Mouse (Mus musculus): ENCODE measurements around the gene Rasgrf2. TPM values are rescaled to one million over a fixed set of nuclear protein-coding genes. Genes with fewer than 3 reads are reported as not detected.

Rasgrf2 gene
- total RNA-seq, 2 experiments from 2014 or later = not detected

DNA sequence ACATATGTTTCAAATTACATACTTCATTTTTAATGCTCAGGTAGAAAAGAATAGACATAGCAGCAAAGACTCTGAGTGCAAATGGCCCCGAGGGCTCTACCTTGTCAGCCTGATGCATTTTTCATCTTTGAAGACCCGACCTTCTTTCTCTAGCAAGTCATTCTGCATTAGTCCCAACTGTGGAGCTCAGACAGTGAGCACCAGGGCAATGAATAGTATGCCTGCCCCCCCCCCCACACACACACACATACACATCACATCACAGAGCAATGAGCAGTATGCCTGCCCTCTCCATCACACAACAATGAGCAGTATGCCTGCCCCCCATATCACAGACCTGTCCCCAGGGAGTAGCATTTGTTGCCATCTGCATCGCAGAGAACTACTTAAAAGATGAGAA, 80.2 kb downstream of the Rasgrf2 start:
- no peak for ATAC-seq (replicated peaks; ENCODE audit: low FRiP score, poor library complexity, severe bottlenecking)

DNA sequence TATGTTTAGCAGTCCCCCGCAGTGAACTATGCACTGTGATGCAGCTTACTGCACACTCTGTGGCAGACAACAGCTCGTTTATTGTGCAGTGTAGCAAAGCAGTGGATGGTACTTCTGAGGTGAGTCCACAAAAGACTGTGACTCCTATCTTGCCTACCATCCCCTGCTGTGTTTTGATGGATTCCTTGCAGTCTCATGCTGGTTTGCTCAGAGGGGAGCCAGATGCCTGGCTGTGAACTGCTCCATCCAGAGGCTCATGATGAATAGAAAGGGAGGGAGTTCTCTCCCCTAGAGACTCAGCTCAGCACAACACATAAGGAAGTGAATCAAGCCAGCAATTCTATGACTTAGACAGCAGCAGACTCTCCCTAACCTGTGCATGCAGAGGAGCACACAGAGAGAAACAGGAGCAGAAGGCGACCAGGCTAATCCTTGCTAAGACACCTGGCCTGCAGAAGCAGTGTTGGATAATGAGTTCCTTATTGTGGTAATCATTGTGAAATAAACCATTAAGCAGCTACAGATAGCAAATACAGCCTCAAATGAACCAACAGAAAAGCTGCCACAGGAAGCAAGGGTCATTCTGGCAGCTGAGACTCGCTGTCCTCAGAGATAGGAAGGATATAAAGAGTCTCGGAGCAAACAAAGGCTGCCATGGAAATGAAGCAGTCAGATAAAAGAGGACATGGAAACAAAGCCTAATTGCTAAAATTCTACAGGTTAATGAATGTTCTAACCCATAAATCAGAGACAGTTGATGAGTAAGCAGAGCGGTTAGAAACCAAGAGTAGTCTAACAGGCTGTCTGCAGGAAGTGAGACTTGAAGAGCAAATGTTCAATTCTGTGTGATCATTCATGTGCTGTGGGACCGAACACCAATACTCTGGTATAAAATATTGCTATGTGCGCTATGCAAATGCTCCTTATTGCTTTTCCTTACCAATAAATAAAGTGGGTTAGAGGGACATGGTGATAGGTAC, 89.6 kb downstream of the Rasgrf2 start:
- no peak for ATAC-seq (replicated peaks; ENCODE audit: low FRiP score, poor library complexity, severe bottlenecking)

- no peak for ATAC-seq (replicated peaks; ENCODE audit: low FRiP score, poor library complexity, severe bottlenecking)
These were observed 100.9 kb downstream of the Rasgrf2 start for GRCm38 (mm10) chr13:92030364-92031057.

GRCm38 (mm10) chr13:92029666-92030065, 101.8 kb downstream of the Rasgrf2 start:
- no peak for ATAC-seq (replicated peaks; ENCODE audit: low FRiP score, poor library complexity, severe bottlenecking)

GRCm38 (mm10) chr13:92027951-92028350, 103.5 kb downstream of the Rasgrf2 start:
- no peak for ATAC-seq (replicated peaks; ENCODE audit: low FRiP score, poor library complexity, severe bottlenecking)

GRCm38 (mm10) chr13:92026651-92027050, 104.8 kb downstream of the Rasgrf2 start:
- ATAC-seq (replicated peaks; ENCODE audit: low FRiP score, poor library complexity, severe bottlenecking) = no peak

DNA sequence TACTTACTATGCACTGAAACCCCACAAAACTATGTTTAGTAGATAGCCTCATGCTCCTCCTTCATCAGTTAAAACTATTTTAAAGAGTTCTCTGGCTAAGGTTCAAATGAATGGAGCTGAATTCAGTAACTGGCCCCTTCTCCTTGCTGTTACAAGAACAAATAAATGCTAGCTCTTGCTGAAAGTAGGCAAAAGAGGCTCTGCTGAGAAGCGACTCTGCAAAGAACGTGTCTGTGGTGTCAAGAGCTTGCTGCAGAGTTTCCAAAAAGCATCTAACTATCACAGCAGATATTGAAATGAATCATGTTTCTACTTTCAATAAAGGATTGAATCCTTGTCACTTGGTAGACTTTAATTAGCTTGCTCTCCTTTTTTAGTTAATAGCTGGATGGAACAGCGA, 106.3 kb downstream of the Rasgrf2 start:
- ATAC-seq (replicated peaks; ENCODE audit: low FRiP score, poor library complexity, severe bottlenecking) = no peak

- ATAC-seq (replicated peaks; ENCODE audit: low FRiP score, poor library complexity, severe bottlenecking) = no peak
These were observed 109.3 kb downstream of the Rasgrf2 start for GRCm38 (mm10) chr13:92022202-92022601.

- no peak for ATAC-seq (replicated peaks; ENCODE audit: low FRiP score, poor library complexity, severe bottlenecking)
These were observed 134.5 kb downstream of the Rasgrf2 start for GRCm38 (mm10) chr13:91996929-91997328.

DNA sequence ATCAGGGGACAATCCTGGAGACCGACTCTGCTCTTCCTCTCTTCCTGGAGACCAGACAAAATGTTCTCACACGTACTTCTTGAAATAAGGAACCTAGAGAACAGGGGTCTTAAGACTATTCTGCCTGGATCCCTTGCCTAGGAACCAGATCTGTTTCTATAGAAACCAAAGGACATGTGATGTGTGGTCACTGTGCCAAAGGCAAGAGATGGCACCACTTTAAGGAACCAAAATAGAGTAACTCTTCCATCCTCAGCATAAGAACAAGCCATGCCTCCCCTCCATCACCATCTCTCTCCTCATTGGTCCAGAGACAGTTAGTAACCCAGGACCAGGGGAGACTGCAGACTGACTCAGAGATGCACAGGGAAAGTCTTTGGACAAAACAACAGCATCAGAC, 140.0 kb downstream of the Rasgrf2 start:
- no peak for ATAC-seq (replicated peaks; ENCODE audit: low FRiP score, poor library complexity, severe bottlenecking)

GRCm38 (mm10) chr13:91990709-91991284, 140.7 kb downstream of the Rasgrf2 start:
- ATAC-seq (replicated peaks; ENCODE audit: low FRiP score, poor library complexity, severe bottlenecking) = no peak

GRCm38 (mm10) chr13:91988378-91988777, 143.1 kb downstream of the Rasgrf2 start:
- ATAC-seq (replicated peaks; ENCODE audit: low FRiP score, poor library complexity, severe bottlenecking) = no peak

DNA sequence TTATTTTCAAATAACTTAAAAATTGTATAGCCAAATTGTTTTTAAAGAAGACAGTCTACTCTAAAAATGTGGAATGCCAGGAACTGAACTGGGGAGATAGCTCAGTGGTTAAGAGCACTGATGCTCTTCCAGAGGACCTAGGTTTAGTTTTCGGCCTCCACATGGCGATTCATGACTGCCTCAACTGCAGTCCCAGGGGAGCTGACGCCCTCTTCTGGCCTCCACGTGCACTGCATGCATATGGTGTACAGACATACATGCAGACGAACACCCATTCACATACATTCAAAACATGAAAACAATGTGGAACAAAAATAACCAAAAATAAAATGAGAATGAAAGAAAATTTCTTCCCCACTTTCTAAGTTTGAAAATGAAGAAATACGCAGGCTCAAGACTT, 144.5 kb downstream of the Rasgrf2 start:
- no peak for ATAC-seq (replicated peaks; ENCODE audit: low FRiP score, poor library complexity, severe bottlenecking)

DNA sequence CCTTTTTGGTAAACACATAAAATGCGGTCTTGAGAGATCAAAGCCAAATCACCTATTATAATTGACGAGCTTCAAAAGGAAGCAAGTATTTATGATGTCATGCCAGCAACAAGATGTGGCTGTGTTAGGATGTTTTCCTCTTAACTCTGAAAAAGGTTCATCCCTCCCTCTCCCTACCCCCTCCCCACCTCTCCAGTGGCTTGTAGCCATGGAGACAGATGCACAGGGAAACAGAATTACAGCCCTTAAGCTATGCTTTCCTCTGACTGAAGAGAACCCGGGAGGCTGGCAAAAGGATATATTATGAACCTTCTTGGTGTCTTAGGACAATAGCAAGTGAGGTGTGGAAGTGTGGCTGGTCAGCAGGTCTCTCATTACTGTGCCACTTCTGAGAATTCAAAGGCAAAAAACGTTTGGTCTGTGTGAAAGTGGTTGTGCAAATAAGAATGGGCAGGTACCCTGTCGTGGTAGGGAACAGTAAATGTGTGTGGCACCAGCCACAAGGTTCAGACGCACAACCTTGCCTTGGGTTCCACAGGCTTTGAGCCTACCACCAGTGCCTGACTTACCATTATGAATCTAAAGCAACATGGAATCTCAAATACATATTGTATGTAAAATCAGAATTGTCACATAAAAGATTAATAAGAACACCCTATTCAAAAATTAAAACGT, 145.4 kb downstream of the Rasgrf2 start:
- no peak for ATAC-seq (replicated peaks; ENCODE audit: low FRiP score, poor library complexity, severe bottlenecking)

- no peak for ATAC-seq (replicated peaks; ENCODE audit: low FRiP score, poor library complexity, severe bottlenecking)
These were observed 146.4 kb downstream of the Rasgrf2 start for GRCm38 (mm10) chr13:91985019-91985418.

- no peak for ATAC-seq (replicated peaks; ENCODE audit: low FRiP score, poor library complexity, severe bottlenecking)
These were observed 149.4 kb downstream of the Rasgrf2 start for GRCm38 (mm10) chr13:91982080-91982479.

GRCm38 (mm10) chr13:91981414-91981813, 150.0 kb downstream of the Rasgrf2 start:
- no peak for ATAC-seq (replicated peaks; ENCODE audit: low FRiP score, poor library complexity, severe bottlenecking)

DNA sequence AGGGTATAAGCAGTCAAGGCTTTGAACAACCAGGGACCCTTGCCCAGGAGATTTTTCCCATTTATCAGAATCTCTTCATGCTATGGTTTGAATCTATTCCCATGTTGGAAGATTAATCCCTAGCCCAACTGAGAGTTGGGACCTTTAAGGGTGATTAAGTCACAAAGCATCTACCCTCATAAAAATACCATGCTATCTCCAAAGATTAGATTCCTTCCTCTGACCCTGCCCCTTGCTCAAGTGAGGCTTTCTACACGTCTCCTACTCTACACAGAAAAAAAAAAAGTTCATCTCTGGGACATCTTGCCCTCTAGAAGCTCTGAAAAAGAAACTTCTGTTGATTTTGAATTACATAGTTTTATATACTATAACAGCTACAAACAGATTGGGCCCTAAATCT, 154.5 kb downstream of the Rasgrf2 start:
- ATAC-seq (replicated peaks; ENCODE audit: low FRiP score, poor library complexity, severe bottlenecking) = no peak

GRCm38 (mm10) chr13:91976541-91976940, 154.9 kb downstream of the Rasgrf2 start:
- no peak for ATAC-seq (replicated peaks; ENCODE audit: low FRiP score, poor library complexity, severe bottlenecking)

DNA sequence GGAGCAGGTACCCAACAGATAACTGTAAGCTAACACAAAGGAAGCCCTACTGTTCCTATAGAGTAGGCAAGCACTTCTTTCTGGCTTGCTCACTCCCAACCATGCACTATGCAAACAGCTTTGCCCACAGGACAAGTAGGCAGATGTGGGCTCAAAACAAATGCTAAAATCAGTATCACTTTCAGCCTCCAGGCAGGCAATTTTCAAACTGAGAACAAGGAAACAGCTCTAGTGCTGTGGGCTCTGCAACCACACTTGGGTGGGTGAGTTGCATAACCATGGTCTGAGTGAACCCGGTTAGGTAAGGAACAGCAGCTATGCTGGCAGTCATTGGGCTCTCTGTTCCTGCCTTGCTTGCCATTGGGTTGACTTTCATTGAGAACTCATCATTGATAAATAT, 157.3 kb downstream of the Rasgrf2 start:
- no peak for ATAC-seq (replicated peaks; ENCODE audit: low FRiP score, poor library complexity, severe bottlenecking)

Measured in erythroid progenitor cell, adult 5-6 weeks (primary cell).